Mouse (Mus musculus) lung, postnatal 14 days (tissue): ENCODE results near the gene Zfp626.
"Not testable (repeated sequence)": the region's sequence is repeated elsewhere in the genome, so short reads cannot be mapped to it uniquely, and the experiment has no call there.

ENCODE experiments used
- DNase-seq: peaks from one replicate; pipeline ENCODE4 v3.0.0; 2021

Zfp626 gene

DNA sequence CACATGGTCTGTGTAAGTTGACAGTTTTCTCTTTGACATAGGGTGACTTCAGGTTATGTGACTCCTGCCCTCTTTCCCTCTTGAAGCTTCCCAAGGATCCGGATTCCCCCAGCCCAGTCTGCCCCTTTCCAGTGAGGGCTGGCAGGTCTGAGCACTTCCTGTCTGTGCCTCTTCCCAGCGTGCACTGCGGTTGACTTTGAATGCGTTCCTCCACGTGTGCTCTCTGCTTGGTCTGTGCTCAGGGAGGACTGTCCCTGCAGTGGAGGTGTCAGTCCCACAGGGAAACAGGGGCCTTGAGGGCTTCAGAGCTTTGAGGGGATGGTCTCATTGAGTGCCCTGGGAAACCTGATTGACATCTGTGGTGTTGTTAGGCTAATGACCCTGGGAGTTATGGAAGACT, 55.6 kb downstream of the Zfp626 start:
- not testable (repeated sequence) for DNase-seq
